7 mouse cellular contexts compared by ENCODE assay signal in the genomic region with DNA sequence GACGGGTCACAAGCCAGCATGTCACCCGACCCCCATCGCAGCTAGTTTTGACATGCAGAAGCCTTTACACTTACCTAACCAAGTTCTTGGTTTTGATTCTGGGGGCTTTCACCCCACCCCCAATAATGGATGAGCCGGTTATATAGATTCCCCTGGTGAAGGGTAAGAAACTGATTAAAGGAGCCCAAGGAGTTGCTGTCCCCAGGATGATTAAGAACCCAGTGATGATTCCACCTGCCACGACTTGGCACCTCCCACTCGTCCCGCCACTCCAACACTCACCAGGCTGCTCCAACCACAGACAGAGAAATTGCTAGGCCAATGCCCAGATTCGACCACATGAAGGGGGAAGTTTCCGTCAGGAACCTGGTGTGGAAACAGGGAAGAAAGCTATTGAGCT. TPM values are rescaled to one million over a fixed set of nuclear protein-coding genes. Genes with fewer than 3 reads are reported as not detected.
A peak's percentile ranks its signal among the peaks of the same experiment; 100 is the strongest.
DNase-seq lines count a peak whose midpoint lies in the region; ATAC-seq and TF ChIP-seq lines count a peak whose summit lies in the region.

No protein-coding gene starts in this region.

- peak overlapping the region; percentile 84; the same call in 1 of the 2 replicates for H3K9ac ChIP-seq in lung, embryonic 15.5 days
- H3K9ac ChIP-seq in forebrain, embryonic 11.5 days (ENCODE audit: low read length), result no peak overlapping the region
- H3K9ac ChIP-seq in limb, embryonic 12.5 days (replicated peaks), result no peak overlapping the region; the same call in 1 of the 2 replicates

- H3K4me2 ChIP-seq in lung, embryonic 15.5 days, result peak overlapping the region; percentile 97
- peak overlapping the region; percentile 91; the same call in 1 of the 2 replicates for H3K4me2 ChIP-seq in forebrain, embryonic 11.5 days (ENCODE audit: low read depth, low read length, severe bottlenecking)
- peak overlapping the region; percentile 90 for H3K4me2 ChIP-seq in limb, embryonic 12.5 days

- peaks cover 18% of the 10 kb centered on the region for H3K36me3 ChIP-seq in lung, embryonic 15.5 days
- no peaks in the 10 kb centered on the region; the same call in 1 of the 2 replicates for H3K36me3 ChIP-seq in forebrain, embryonic 11.5 days (ENCODE audit: control insufficient read depth, insufficient read depth, low read length)
- H3K36me3 ChIP-seq in limb, embryonic 12.5 days, result peaks cover 40% of the 10 kb centered on the region
- peaks cover 17% of the 10 kb centered on the region for H3K36me3 ChIP-seq in small intestine, adult 2 months (ENCODE audit: control insufficient read depth, insufficient read depth, low read length)

- no peaks in the 10 kb centered on the region for H3K27me3 ChIP-seq in lung, embryonic 15.5 days
- no peaks in the 10 kb centered on the region for H3K27me3 ChIP-seq in forebrain, embryonic 11.5 days (ENCODE audit: control insufficient read depth, insufficient read depth, low read length)
- no peaks in the 10 kb centered on the region for H3K27me3 ChIP-seq in limb, embryonic 12.5 days
- peaks cover 8% of the 10 kb centered on the region for H3K27me3 ChIP-seq in small intestine, adult 2 months (ENCODE audit: control insufficient read depth, insufficient read depth, low read length)

- H3K9me3 ChIP-seq in lung, embryonic 15.5 days, result no peaks in the 10 kb centered on the region
- H3K9me3 ChIP-seq in forebrain, embryonic 11.5 days (ENCODE audit: control insufficient read depth, low read length), result no peaks in the 10 kb centered on the region
- H3K9me3 ChIP-seq in limb, embryonic 12.5 days, result no peaks in the 10 kb centered on the region

- DNase-seq in lung, postnatal 4 days, result no peak
- DNase-seq in forebrain, embryonic 11.5 days (ENCODE audit: low spot score), result no peak
- no peak for DNase-seq in gastrocnemius, postnatal 25 days
- DNase-seq in cerebellum, postnatal 36 days, result no peak

- TF ChIP-seq POLR2A in small intestine, adult 2 months (IDR thresholded peaks at IDR 0.05; ENCODE audit: low read depth, low read length), result no peak

- TF ChIP-seq CTCF in small intestine, adult 2 months (IDR thresholded peaks at IDR 0.05; ENCODE audit: extremely low read depth, insufficient read length, insufficient replicate concordance, low read depth, low read length), result no peak

- H3K4me3 ChIP-seq in lung, embryonic 15.5 days, result peak overlapping the region; percentile 94
- peak overlapping the region; percentile 87; the same call in 1 of the 2 replicates for H3K4me3 ChIP-seq in forebrain, embryonic 11.5 days (ENCODE audit: low read depth, low read length)
- peak overlapping the region; percentile 90 for H3K4me3 ChIP-seq in limb, embryonic 12.5 days (replicated peaks)
- H3K4me3 ChIP-seq in small intestine, adult 2 months (ENCODE audit: low read depth, low read length), result peak overlapping the region; percentile 94

- H3K4me1 ChIP-seq in lung, embryonic 15.5 days, result peaks cover 27% of the 10 kb centered on the region
- peaks cover 21% of the 10 kb centered on the region; the same call in 1 of the 2 replicates for H3K4me1 ChIP-seq in forebrain, embryonic 11.5 days (replicated peaks; ENCODE audit: control insufficient read depth, insufficient read depth, low read length)
- peaks cover 39% of the 10 kb centered on the region for H3K4me1 ChIP-seq in limb, embryonic 12.5 days (replicated peaks)
- H3K4me1 ChIP-seq in small intestine, adult 2 months (ENCODE audit: control insufficient read depth, insufficient read depth, insufficient read length, low read length), result peaks cover 6% of the 10 kb centered on the region

- no peak overlapping the region for H3K27ac ChIP-seq in lung, embryonic 15.5 days
- H3K27ac ChIP-seq in forebrain, embryonic 11.5 days (ENCODE audit: low read depth, low read length), result no peak overlapping the region
- H3K27ac ChIP-seq in limb, embryonic 12.5 days, result no peak overlapping the region
- H3K27ac ChIP-seq in small intestine, adult 2 months (ENCODE audit: insufficient read depth, low read depth, low read length), result no peak overlapping the region

- no peak for ATAC-seq in lung, embryonic 15.5 days (ENCODE audit: borderline replicate concordance, extremely low read depth, low FRiP score, low TSS enrichment)
- no peak for ATAC-seq in forebrain, embryonic 11.5 days (replicated peaks; ENCODE audit: low FRiP score)
- ATAC-seq in limb, embryonic 12.5 days (ENCODE audit: insufficient number of reproducible peaks, insufficient read depth, low FRiP score, low TSS enrichment, low read depth), result no peak

- WGBS in lung, embryonic 15.5 days, result 71% methylated on average over 9 of the region's 9 CpGs
- WGBS in forebrain, embryonic 11.5 days, result 86% methylated on average over 9 of the region's 9 CpGs
- WGBS in limb, embryonic 12.5 days, result 84% methylated on average over 9 of the region's 9 CpGs
- 84% methylated on average over 9 of the region's 9 CpGs for WGBS in small intestine, adult 2 months

RNA-seq across cellular contexts. Expression of a gene that starts 1.1 kb away (rescaled TPM):
- polyA plus RNA-seq in lung, embryonic 15.5 days (2015; fragmentation: Nextera tagmentation; extraction: Ambion mirVana), result 177 and 185 TPM in 2 replicates
- polyA plus RNA-seq in forebrain, embryonic 11.5 days (2014; fragmentation: Nextera tagmentation; extraction: Ambion mirVana), result 187 and 195 TPM in 2 replicates
- 160 and 175 TPM in 2 replicates for polyA plus RNA-seq in limb, embryonic 12.5 days (2016; fragmentation: Nextera tagmentation; extraction: Ambion mirVana)
- 244 and 435 TPM in 2 replicates for polyA plus RNA-seq in small intestine, adult 2 months (2012; rRNA removed)
- 10 to 100 TPM; 72.1 to 75.9 TPM for total RNA-seq in gastrocnemius, postnatal 25 days (2021)

RNA-seq across cellular contexts. Expression of a gene that starts 2.7 kb away (rescaled TPM):
- polyA plus RNA-seq in lung, embryonic 15.5 days (2015; fragmentation: Nextera tagmentation; extraction: Ambion mirVana), result 16.4 and 16.5 TPM in 2 replicates
- polyA plus RNA-seq in forebrain, embryonic 11.5 days (2014; fragmentation: Nextera tagmentation; extraction: Ambion mirVana), result 31.3 and 34.5 TPM in 2 replicates
- 36.4 and 39.8 TPM in 2 replicates for polyA plus RNA-seq in limb, embryonic 12.5 days (2016; fragmentation: Nextera tagmentation; extraction: Ambion mirVana)
- polyA plus RNA-seq in small intestine, adult 2 months (2012; rRNA removed), result 6.7 and 7.5 TPM in 2 replicates
- total RNA-seq in gastrocnemius, postnatal 25 days (2021), result 1 to 10 TPM; 2.6 to 3.5 TPM

RNA-seq across cellular contexts. Expression of a gene that starts 5.8 kb away (rescaled TPM):
- 18.2 and 19.3 TPM in 2 replicates for polyA plus RNA-seq in lung, embryonic 15.5 days (2015; fragmentation: Nextera tagmentation; extraction: Ambion mirVana)
- 28.4 and 32.4 TPM in 2 replicates for polyA plus RNA-seq in forebrain, embryonic 11.5 days (2014; fragmentation: Nextera tagmentation; extraction: Ambion mirVana)
- 18.3 and 18.8 TPM in 2 replicates for polyA plus RNA-seq in limb, embryonic 12.5 days (2016; fragmentation: Nextera tagmentation; extraction: Ambion mirVana)
- 5.1 and 6.9 TPM in 2 replicates for polyA plus RNA-seq in small intestine, adult 2 months (2012; rRNA removed)
- total RNA-seq in gastrocnemius, postnatal 25 days (2021), result 1 to 10 TPM; 3.3 to 3.4 TPM

RNA-seq across cellular contexts. Expression of a gene that starts 13.6 kb away (rescaled TPM):
- 0.73 and 1.9 TPM in 2 replicates for polyA plus RNA-seq in lung, embryonic 15.5 days (2015; fragmentation: Nextera tagmentation; extraction: Ambion mirVana)
- polyA plus RNA-seq in forebrain, embryonic 11.5 days (2014; fragmentation: Nextera tagmentation; extraction: Ambion mirVana), result 1.7 and 2.1 TPM in 2 replicates
- 2.2 and 2.7 TPM in 2 replicates for polyA plus RNA-seq in limb, embryonic 12.5 days (2016; fragmentation: Nextera tagmentation; extraction: Ambion mirVana)
- polyA plus RNA-seq in small intestine, adult 2 months (2012; rRNA removed), result 0.80 and 2.0 TPM in 2 replicates
- total RNA-seq in gastrocnemius, postnatal 25 days (2021), result not detected

RNA-seq across cellular contexts. Expression of a gene that starts 28.8 kb away (rescaled TPM):
- polyA plus RNA-seq in lung, embryonic 15.5 days (2015; fragmentation: Nextera tagmentation; extraction: Ambion mirVana), result 37.9 and 41.2 TPM in 2 replicates
- polyA plus RNA-seq in forebrain, embryonic 11.5 days (2014; fragmentation: Nextera tagmentation; extraction: Ambion mirVana), result 62.0 and 64.6 TPM in 2 replicates
- polyA plus RNA-seq in limb, embryonic 12.5 days (2016; fragmentation: Nextera tagmentation; extraction: Ambion mirVana), result 40.3 and 48.1 TPM in 2 replicates
- polyA plus RNA-seq in small intestine, adult 2 months (2012; rRNA removed), result 26.6 and 36.8 TPM in 2 replicates
- 100 to 1,000 TPM; 218 TPM for total RNA-seq in gastrocnemius, postnatal 25 days (2021)
